Mouse (Mus musculus) T-cell, adult 2 months (primary cell): ENCODE results near the gene Ppp1r18.

Source experiments
- DNase-seq: peaks from one replicate; pipeline ENCODE4 v3.0.0; 2022; ENCODE audit warnings: low spot score

Gene Ppp1r18

DNA sequence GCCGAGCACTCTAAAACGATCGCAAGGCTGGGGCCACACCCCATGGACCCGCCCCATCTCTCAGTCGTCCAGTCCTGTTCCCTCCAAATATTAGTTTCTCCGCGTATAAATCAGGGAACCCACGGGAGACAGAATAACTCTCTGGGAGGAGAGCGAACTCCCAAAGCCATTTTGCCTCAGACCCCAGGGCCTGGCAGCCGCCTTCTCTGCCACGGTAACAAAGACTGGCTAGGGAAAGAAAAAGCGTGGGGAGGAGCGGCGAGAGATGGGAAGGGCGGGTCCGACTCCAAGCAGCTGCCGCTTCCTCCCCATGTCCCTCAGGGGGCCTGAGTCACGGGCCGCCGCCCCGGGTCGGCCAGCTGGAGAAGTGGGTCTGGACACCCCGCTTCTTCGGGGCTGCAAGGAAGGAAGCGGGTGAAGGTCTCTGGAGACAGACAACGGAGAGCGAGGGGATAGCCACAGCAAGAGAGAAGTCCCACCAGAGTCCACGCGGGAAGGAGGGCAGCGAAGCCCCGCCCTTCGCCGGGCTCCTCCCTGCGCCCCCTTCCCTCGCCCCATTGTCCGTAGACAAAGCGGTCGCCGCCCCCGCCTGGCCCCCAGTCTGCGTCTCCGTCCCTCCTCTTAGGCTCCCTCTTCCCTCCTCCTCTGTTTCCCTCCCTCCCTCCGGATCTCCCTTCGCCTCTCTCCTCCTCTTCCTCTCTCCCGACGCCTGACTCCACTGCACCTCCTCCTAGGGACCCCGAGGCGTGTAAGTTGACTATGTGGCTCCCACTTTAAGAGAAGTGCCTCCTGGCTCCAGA lies at the start of gene Ppp1r18:
Gene Ppp1r18, plus strand, starts transcription at position 113 of the 800 bp plus-strand sequence.
- DNase-seq = no peak

DNA sequence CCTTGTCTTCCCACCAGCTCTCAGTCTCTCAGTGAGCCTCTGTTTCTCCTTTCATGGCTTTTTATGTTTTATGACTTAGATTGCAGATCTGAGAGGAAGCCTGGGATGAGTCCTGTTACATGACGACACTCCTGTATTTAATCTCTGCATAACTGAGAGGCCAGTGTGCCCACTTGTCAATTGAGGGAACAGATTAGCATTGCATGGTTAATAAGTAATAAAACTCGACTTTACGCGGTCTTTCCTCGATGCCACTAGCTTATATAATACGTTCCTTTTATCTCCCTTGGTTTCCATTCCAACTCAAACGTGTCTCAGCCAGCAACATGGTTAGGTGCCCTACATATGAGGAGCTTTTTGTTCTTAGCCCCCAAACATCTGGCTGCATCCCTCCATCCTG lies 49.6 kb upstream of the Ppp1r18 start:
- no peak for DNase-seq

- DNase-seq = no peak
These were observed 48.7 kb upstream of the Ppp1r18 start for GRCm38 (mm10) chr17:35816686-35817085.

GRCm38 (mm10) chr17:35817226-35817625 lies 48.2 kb upstream of the Ppp1r18 start:
- no peak for DNase-seq

- no peak for DNase-seq
These were observed 45.3 kb upstream of the Ppp1r18 start for GRCm38 (mm10) chr17:35820111-35820510.

DNA sequence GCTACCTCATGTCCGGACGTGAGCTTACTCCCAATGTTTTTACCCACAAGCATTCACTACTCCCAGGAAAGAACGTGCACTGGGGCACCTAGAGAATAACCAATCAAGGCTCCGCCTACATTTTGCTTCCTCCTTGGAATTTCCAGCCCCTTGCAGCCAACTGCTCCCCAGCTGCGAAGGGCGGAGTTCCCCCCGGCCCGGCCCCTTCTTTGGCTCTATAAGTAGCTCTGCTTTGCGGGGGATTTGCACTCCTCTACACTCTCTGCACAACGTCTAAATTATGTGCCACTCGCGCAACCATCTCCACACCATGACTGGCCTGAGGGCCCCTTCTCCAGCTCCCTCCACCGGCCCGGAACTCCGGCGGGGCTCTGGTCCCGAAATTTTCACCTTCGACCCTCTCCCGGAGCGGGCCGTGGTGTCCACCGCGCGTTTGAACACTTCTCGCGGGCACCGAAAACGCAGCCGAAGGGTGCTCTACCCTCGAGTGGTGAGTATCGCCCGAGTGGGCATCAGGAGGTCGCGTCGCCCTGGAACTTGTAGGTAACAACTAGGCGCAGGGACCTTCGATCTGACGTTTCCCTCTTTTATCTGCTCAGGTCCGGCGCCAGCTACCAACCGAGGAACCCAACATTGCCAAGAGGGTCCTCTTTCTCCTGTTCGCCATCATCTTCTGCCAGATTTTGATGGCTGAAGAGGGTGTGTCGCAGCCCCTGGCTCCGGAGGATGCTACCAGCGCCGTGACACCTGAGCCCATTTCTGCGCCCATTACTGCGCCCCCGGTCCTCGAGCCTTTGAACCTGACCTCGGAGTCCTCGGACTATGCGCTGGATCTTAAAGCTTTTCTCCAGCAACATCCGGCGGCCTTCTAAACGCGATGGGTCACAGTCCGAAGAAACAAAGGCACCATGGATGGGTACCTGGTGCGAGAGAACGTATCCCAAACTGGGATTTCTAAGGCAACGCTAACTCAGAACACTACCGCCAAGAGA lies 43.7 kb upstream of the Ppp1r18 start, which contains the start of gene Ier3:
Gene Ier3, plus strand, starts transcription at position 246 of the 992 bp plus-strand sequence.
- DNase-seq = peak; percentile 45

DNA sequence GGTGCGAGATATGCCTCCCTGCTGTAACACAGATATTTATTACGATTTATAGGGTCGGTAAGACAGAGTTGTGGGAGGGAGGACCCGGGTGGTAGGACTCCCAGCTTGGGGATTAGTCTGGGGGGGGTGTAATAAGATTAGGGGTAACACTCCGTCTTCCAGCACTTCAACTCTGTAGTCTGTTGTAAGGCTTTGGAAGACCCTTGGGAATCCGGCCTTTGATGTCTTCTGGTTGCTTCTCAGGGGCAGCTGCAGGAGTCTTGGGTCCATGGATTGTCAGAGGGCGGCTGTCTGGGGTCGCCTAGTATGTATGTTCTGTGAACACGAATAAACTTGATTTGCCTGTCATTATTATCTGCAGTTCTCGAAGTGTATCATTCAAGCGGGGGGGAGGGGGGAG lies 42.8 kb upstream of the Ppp1r18 start:
- no peak for DNase-seq

DNA sequence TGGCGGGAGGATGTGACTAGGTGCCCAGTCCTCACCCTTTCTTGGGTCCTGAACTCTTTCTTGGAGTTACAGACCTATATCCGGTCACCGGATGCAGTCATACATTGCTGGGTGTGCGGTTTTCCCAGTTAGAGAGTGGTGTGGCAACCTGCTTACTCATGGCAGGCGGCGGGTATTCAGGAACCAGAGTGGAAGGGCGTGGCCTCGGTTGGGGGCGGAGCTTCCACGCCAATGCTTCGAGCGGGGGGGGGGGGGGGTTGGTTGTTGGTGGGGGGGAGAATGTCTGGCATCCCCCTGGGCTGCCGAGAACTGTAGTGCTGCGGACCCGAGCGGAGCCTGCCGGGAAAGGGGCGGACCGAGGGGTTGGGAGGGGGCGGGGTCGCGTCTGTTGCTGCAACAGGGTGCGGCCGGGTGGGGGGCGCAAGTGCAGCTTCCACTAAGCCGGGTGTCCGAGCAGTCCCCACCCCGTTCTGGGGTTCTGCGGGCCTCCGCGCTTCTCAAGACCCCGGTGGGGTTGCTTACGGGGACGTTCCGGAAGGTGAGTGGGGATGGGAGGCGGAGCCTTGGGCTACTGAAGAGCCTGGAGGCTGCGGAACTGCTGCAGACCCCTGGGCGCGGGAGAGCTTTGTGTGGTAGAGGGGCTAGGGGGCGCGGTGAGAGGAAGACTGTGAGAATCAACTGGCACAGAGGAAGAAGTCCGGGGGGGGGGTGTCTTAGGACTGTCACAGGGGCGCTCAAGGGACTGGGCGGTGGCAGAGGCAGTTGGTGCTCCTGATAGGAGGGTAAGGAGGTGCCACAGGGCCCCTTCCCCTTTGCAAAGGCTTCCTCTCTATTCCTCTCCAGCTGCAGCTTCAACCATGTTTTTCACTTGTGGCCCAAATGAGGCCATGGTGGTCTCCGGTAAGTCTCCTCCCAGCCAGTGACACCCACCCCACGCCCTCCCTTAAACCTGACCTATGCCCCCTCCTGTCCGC lies 42.1 kb upstream of the Ppp1r18 start, which contains the start of gene Flot1:
Gene Flot1, plus strand, starts transcription at position 267 of the 974 bp plus-strand sequence.
- DNase-seq = peak; percentile 79

DNA sequence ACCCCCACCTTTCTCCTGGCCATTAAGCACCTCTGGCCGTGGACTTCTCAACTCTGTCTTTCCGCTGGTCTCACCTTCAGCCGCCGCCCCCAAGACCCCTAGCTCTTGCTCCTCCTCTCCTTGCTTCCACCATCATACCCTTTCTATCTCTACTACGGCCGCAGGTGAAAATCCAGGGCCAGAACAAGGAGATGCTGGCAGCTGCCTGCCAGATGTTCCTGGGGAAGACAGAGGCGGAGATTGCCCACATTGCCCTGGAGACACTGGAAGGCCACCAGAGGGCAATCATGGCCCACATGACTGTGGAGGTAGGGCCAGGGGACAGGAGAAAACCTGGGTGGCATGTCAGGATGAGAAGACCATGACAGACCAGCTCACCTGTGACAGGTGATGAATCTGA lies 41.0 kb upstream of the Ppp1r18 start:
- no peak for DNase-seq

DNA sequence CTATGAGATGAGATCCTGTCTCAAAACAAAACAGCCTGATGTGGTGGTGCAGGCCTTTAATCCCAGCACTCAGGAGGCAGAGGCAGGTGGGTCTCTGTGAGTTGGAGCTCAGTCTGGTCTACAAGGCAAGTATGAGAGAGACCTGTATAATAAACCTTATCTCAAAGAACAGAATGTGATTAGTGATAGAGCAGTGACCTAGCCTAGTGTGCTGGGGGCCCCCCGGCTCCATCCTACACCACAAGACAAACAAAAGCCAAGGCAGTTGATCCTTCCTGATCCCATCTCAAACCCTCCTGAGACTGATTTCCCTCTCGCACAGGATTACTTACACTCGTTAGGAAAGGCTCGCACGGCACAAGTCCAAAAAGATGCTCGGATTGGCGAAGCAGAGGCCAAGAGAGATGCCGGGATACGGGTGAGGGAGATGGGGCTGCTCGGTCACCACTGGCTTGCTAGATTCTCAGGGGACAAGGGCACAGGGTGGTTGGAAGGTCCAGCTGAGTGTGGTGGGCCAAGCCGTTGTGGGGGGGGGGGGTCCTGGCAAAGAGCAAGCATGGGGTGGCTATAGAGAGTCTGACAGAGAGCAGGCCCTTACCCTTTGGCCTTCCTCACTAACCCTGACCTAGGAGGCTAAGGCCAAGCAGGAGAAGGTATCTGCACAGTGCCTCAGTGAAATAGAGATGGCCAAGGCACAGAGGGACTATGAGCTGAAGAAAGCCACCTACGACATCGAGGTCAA lies 40.1 kb upstream of the Ppp1r18 start:
- DNase-seq = no peak

DNA sequence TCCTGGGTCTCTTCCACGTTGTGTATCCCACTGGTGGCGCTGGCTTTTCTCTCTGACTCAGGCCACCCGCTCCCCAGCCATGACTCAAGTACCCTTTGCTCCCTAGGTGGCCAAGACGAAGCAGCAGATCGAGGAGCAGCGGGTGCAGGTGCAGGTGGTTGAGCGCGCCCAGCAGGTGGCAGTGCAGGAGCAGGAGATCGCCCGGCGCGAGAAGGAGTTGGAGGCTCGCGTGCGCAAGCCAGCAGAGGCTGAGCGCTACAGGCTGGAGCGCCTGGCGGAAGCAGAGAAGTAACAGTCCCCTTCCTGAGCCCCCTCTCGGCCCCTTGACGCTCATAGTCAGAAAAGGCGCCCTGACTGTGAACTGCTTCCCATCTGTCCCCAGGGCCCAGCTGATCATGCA lies 35.7 kb upstream of the Ppp1r18 start:
- peak; percentile 91 for DNase-seq

GRCm38 (mm10) chr17:35832400-35833238 lies 32.8 kb upstream of the Ppp1r18 start:
- DNase-seq = no peak

GRCm38 (mm10) chr17:35833239-35833751 lies 32.1 kb upstream of the Ppp1r18 start:
- no peak for DNase-seq

DNA sequence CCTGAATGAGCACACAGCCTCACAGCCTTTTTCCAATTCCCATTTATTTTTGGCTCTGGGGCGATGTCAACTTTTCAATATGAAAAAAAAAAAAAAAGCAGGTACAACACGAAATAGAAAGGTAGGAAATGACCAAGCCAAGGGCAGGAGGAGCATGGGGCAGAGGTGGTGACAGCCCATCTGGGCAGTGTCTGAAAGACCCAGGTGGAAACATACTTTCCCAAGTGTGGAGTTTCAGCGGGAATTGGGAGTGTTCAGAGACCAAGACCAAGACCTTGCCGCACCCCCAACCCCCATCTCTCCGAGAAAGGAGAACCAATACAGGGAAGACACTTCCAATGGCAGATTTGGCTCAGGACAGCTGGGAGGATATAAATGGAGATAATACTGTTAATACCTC lies 31.5 kb upstream of the Ppp1r18 start:
- DNase-seq = no peak

- no peak for DNase-seq
These were observed 30.5 kb upstream of the Ppp1r18 start for GRCm38 (mm10) chr17:35834696-35835422.

- no peak for DNase-seq
These were observed 29.8 kb upstream of the Ppp1r18 start for GRCm38 (mm10) chr17:35835424-35836140.

- DNase-seq = peak; percentile 74
These were observed 29.0 kb upstream of the Ppp1r18 start for GRCm38 (mm10) chr17:35836178-35836965.
